Mouse (Mus musculus) forebrain, embryonic 16.5 days (tissue): Measurements from ENCODE around the gene Mtif3. TPM values are rescaled to one million over a fixed set of nuclear protein-coding genes. Genes with fewer than 3 reads are reported as not detected.
A peak's percentile ranks its signal among the peaks of the same experiment; 100 is the strongest.

Source experiments
- ATAC-seq: fragments of 200-750 bp; cut with Nextera tagmentation; 2 replicates; pipeline ENCODE4 v1.8.0; 2017; ENCODE audit warnings: mild to moderate bottlenecking, moderate library complexity
- H3K27ac ChIP-seq: fragments of 300-500 bp; sonication (generic); 2 replicates; pipeline ENCODE4 v1.5.1; 2014; ENCODE audit warnings: low read length, control low read depth
- H3K27me3 ChIP-seq: fragments of 300-500 bp; sonication (generic); replicated peaks from 2 replicates; pipeline ENCODE4 v1.6.1; 2014; ENCODE audit warnings: low read length; ENCODE audit not compliant: control insufficient read depth, insufficient read depth
- H3K36me3 ChIP-seq: fragments of 300-500 bp; sonication (generic); 2 replicates; pipeline ENCODE4 v1.6.1; 2014; ENCODE audit not compliant: control insufficient read depth, insufficient read depth
- H3K4me1 ChIP-seq: fragments of 300-500 bp; sonication (generic); replicated peaks from 2 replicates; pipeline ENCODE4 v1.6.1; 2014; ENCODE audit warnings: low read length; ENCODE audit not compliant: control insufficient read depth, insufficient read depth
- H3K4me2 ChIP-seq: fragments of 300-500 bp; sonication (generic); 2 replicates; pipeline ENCODE4 v1.6.1; 2014; ENCODE audit warnings: mild to moderate bottlenecking, low read length, control low read depth
- H3K4me3 ChIP-seq: fragments of 300-500 bp; sonication (generic); replicated peaks from 2 replicates; pipeline ENCODE4 v1.5.1; 2014; ENCODE audit warnings: mild to moderate bottlenecking, low read length, control low read depth
- H3K9ac ChIP-seq: fragments of 300-500 bp; sonication (generic); replicated peaks from 2 replicates; pipeline ENCODE4 v1.6.1; 2014; ENCODE audit warnings: low read depth, low read length, control low read depth
- H3K9me3 ChIP-seq: fragments of 300-500 bp; sonication (generic); 2 replicates; pipeline ENCODE4 v1.6.1; 2016; ENCODE audit warnings: low read length; ENCODE audit not compliant: control insufficient read depth
- WGBS: fragments of 180-500 bp; shearing (Covaris S2); extraction: QIAGEN DNeasy Blood & Tissue Kit; methylation state at CpG from one replicate; pipeline ENCODE4 v1.1.7; 2014; 5-methylcytosine and 5-hydroxymethylcytosine counted together
- polyA plus RNA-seq: library from polyadenylated mRNA; unstranded; fragments of >200 nt; fragmentation: Nextera tagmentation; extraction: Ambion mirVana; gene quantifications from 2 replicates; pipeline ENCODE4 v1.2.1, GENCODE M21; 2015

The Mtif3 gene
- polyA plus RNA-seq, 1 experiment from 2014 or later, result 28.7 TPM

DNA sequence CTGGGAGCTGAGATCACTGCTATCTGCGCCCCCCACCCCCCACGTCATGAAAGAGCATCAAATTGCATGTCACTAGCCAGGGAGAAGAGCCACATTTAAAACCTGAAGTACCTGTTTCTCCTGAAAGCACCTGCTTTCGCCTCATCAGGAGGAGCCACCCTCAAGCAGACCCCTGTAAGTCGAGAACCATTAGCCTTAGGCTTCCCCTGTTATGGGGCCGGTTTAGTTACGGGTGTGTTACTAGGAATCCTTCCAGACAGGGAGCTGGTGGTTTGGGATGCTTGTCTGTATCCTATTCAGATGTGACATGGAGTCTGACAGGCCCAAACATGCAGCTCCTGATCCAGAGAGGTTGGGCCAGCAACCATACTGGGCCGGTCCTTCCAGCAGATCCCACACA lies 50.2 kb downstream of the Mtif3 start:
- no peak overlapping the region for H3K27ac ChIP-seq
- no peaks in the 10 kb centered on the region for H3K4me1 ChIP-seq
- peaks cover 5% of the 10 kb centered on the region; the same call in 1 of the 2 replicates for H3K27me3 ChIP-seq
- no peak overlapping the region for H3K9ac ChIP-seq
- no peaks in the 10 kb centered on the region for H3K36me3 ChIP-seq
- WGBS, result 88% methylated on average over 7 of the region's 7 CpGs
- H3K4me2 ChIP-seq, result no peak overlapping the region
- H3K4me3 ChIP-seq, result no peak overlapping the region
- H3K9me3 ChIP-seq, result no peaks in the 10 kb centered on the region
- no peak for ATAC-seq

DNA sequence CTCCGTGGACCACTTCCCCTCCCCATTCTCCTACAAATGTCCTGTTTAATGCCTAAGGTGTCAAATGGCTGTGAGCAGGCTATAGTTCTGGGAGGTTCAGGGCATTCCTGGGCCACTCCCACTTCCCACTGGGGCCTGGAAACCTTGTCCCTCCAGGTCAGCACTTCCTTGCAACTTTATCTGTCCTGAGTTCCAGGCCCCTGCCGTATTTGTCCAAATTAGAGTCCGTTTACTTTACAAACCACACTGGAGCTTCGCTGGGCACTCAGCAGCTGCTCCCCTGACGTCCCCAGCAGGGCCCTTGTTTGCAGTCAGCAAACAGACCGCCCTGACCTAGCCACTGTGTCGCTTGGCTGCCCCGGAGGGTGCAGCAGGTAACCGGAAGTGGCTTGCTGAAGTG lies 51.4 kb downstream of the Mtif3 start:
- no peak overlapping the region for H3K9ac ChIP-seq
- H3K36me3 ChIP-seq, result no peaks in the 10 kb centered on the region
- H3K9me3 ChIP-seq, result no peaks in the 10 kb centered on the region
- no peak for ATAC-seq
- no peak overlapping the region for H3K4me2 ChIP-seq
- no peaks in the 10 kb centered on the region for H3K4me1 ChIP-seq
- H3K27ac ChIP-seq, result no peak overlapping the region
- H3K27me3 ChIP-seq, result peaks cover 5% of the 10 kb centered on the region; the same call in 1 of the 2 replicates
- WGBS, result 26% methylated on average over 9 of the region's 9 CpGs
- no peak overlapping the region for H3K4me3 ChIP-seq

- H3K4me1 ChIP-seq, result no peaks in the 10 kb centered on the region
- ATAC-seq, result no peak
- WGBS, result 45% methylated on average over 11 of the region's 11 CpGs
- no peaks in the 10 kb centered on the region for H3K36me3 ChIP-seq
- H3K4me3 ChIP-seq, result no peak overlapping the region
- no peak overlapping the region for H3K4me2 ChIP-seq
- 0 out of 2 replicates have a peak, but pooled peaks cover 2% of the 10 kb centered on the region for H3K27me3 ChIP-seq
- no peak overlapping the region for H3K9ac ChIP-seq
- no peak overlapping the region for H3K27ac ChIP-seq
- no peaks in the 10 kb centered on the region for H3K9me3 ChIP-seq
Observed at GRCm38 (mm10) chr5:146908629-146909028, 55.0 kb downstream of the Mtif3 start.

DNA sequence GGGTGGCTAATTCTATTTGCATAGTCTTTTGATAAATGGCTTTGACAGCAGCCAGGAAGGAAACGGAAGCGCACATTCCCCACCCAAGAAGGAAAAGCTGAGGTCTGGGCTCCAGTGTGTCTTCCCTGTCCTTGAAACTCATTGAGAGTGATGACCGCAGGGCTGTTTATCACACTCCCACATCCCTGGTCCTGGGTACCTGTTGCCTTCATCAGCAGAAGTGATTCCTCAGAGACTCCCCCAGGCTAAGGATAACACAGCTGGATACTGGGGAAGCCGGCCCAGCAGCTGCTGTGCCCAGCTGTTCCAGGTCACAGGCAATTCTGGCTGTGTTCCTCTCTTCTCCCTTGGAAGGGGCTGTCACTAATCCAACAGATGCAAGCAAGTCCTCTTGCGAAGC lies 56.1 kb downstream of the Mtif3 start:
- no peak for ATAC-seq
- no peaks in the 10 kb centered on the region for H3K9me3 ChIP-seq

DNA sequence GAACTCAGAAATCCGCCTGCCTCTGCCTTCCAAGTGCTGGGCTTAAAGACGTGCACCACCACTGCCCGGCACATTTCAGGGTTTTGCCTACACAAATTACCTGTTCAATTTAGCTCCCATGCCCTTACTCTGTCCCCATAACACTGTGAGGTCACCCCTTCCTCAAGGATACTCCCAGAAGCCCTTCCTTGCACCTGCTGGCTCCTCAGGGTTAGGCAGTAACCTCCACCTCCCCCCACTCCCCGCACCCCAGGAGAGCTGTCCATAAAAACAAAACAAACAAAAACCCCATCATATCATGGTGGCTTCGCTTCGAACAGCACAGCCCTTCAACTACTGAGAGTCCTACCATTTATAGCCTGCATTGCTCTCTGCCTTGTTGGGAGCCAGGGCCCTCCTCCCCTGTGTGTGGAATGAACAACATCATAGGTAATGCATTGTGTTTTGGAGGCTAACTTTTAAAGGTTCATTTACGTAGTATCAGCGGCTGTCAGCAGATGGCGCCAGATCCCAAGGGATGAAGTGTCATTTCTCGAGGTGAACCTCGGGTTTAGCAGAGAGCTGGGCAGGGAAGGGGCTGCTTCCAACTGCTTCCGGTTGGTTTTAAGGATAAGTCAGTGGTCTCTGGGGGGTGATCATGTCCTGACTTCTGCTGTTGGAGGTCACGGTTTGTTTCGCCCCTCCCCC lies 58.0 kb downstream of the Mtif3 start:
- no peaks in the 10 kb centered on the region for H3K27me3 ChIP-seq
- no peaks in the 10 kb centered on the region for H3K4me1 ChIP-seq
- WGBS, result 27% methylated on average over 14 of the region's 14 CpGs
- ATAC-seq, result peak; percentile 49; the same call in 1 of the 2 replicates
- peak overlapping the region; percentile 32; the same call in 1 of the 2 replicates for H3K4me2 ChIP-seq
- H3K4me3 ChIP-seq, result no peak overlapping the region
- no peaks in the 10 kb centered on the region for H3K36me3 ChIP-seq
- no peak overlapping the region for H3K9ac ChIP-seq
- no peaks in the 10 kb centered on the region for H3K9me3 ChIP-seq
- no peak overlapping the region for H3K27ac ChIP-seq

More for the DNA sequence above, 56.1 kb downstream of the Mtif3 start:
- H3K27me3 ChIP-seq, result no peaks in the 10 kb centered on the region
- no peak overlapping the region for H3K9ac ChIP-seq
- H3K36me3 ChIP-seq, result no peaks in the 10 kb centered on the region
- 66% methylated on average over 5 of the region's 5 CpGs for WGBS
- no peak overlapping the region for H3K4me2 ChIP-seq
- no peak overlapping the region for H3K27ac ChIP-seq
- no peak overlapping the region for H3K4me3 ChIP-seq
- H3K4me1 ChIP-seq, result no peaks in the 10 kb centered on the region

DNA sequence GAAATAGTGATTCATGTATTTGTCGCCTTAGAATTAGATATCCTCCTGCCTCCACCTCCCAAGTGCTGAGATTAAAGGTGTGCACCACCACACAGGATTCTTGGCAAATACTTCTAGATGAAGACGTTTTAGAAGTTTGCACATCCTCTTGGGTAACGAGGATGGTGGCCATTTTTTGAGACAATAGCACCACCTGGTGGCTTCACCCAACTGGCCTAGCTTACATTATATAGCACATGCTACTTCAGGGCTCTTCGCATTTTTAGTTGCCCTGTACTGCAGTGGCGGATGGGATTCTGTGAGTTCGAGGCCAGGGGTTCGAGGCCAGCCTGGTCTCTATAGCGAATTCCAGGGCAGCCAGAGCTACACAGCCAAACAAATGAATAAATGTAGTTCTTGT lies 59.2 kb downstream of the Mtif3 start:
- no peaks in the 10 kb centered on the region for H3K4me1 ChIP-seq
- H3K27ac ChIP-seq, result no peak overlapping the region
- no peaks in the 10 kb centered on the region for H3K27me3 ChIP-seq
- no peaks in the 10 kb centered on the region for H3K36me3 ChIP-seq
- no peak overlapping the region for H3K9ac ChIP-seq
- peak; percentile 82 for ATAC-seq
- WGBS, result 34% methylated on average over 8 of the region's 8 CpGs
- H3K4me2 ChIP-seq, result no peak overlapping the region
- H3K4me3 ChIP-seq, result no peak overlapping the region
- H3K9me3 ChIP-seq, result no peaks in the 10 kb centered on the region

Other genes with a start within 250 kb of the Mtif3 start
- 16.9 and 17.5 TPM in 2 replicates for gene Usp12, start 168.8 kb downstream of the Mtif3 start, polyA plus RNA-seq
- 320 and 325 TPM in 2 replicates for gene Rpl21, start 130.9 kb downstream of the Mtif3 start, polyA plus RNA-seq
- gene Rasl11a, start 118.7 kb downstream of the Mtif3 start, polyA plus RNA-seq, result 11.0 and 11.4 TPM in 2 replicates
- gene Gtf3a, start 15.1 kb downstream of the Mtif3 start, polyA plus RNA-seq, result 118 and 123 TPM in 2 replicates
- gene Lnx2, start 112.8 kb upstream of the Mtif3 start, polyA plus RNA-seq, result 12.8 and 14.3 TPM in 2 replicates
- 107 and 115 TPM in 2 replicates for gene Polr1d, start 113.2 kb upstream of the Mtif3 start, polyA plus RNA-seq
- 1.5 and 1.9 TPM in 2 replicates for gene Gsx1, start 224.9 kb upstream of the Mtif3 start, polyA plus RNA-seq